Mouse (Mus musculus) hindbrain, embryonic 12.5 days (tissue): ENCODE measurements around the gene Cd72. TPM values are rescaled to one million over a fixed set of nuclear protein-coding genes. Genes with fewer than 3 reads are reported as not detected.

Experiments used
- polyA plus RNA-seq: library from polyadenylated mRNA; unstranded; fragments of >200 nt; fragmentation: Nextera tagmentation; extraction: Ambion mirVana; gene quantifications from 2 replicates; pipeline ENCODE4 v1.2.1, GENCODE M21; 2016

Cd72 gene
- polyA plus RNA-seq, 1 experiment from 2014 or later = 3.8 TPM

Other genes starting within 250 kb of the Cd72 start
- 0.18 and 0.34 TPM in 2 replicates for gene Atp8b5, start 187.5 kb downstream of the Cd72 start, polyA plus RNA-seq
- gene Rusc2, start 72.6 kb downstream of the Cd72 start, polyA plus RNA-seq = 55.0 and 68.9 TPM in 2 replicates
- gene Fam166b, start 25.5 kb downstream of the Cd72 start, polyA plus RNA-seq = 1.3 TPM in 1 of 2 replicates, not detected in the other
- gene Tesk1, start 12.7 kb downstream of the Cd72 start, polyA plus RNA-seq = 15.7 and 16.2 TPM in 2 replicates
- not detected in 2 replicates for gene Sit1, start 29.1 kb upstream of the Cd72 start, polyA plus RNA-seq
- 50.8 and 51.4 TPM in 2 replicates for gene Ccdc107, start 38.3 kb upstream of the Cd72 start, polyA plus RNA-seq
- gene Arhgef39, start 45.1 kb upstream of the Cd72 start, polyA plus RNA-seq = 22.6 and 26.8 TPM in 2 replicates
- gene Car9, start 52.3 kb upstream of the Cd72 start, polyA plus RNA-seq = 1.3 and 1.5 TPM in 2 replicates
- 59.3 and 105 TPM in 2 replicates for gene Tpm2, start 69.1 kb upstream of the Cd72 start, polyA plus RNA-seq
- 60.2 and 65.7 TPM in 2 replicates for gene Creb3, start 107.7 kb upstream of the Cd72 start, polyA plus RNA-seq
- gene Tln1, start 108.1 kb upstream of the Cd72 start, polyA plus RNA-seq = 70.5 and 71.7 TPM in 2 replicates
- gene Rgp1, start 124.1 kb upstream of the Cd72 start, polyA plus RNA-seq = 40.6 and 43.3 TPM in 2 replicates
- 46.5 and 48.7 TPM in 2 replicates for gene Gba2, start 124.2 kb upstream of the Cd72 start, polyA plus RNA-seq
- 2.4 and 4.0 TPM in 2 replicates for gene Msmp, start 129.9 kb upstream of the Cd72 start, polyA plus RNA-seq
- 30.7 and 31.8 TPM in 2 replicates for gene Npr2, start 177.3 kb upstream of the Cd72 start, polyA plus RNA-seq
- 7.1 and 7.2 TPM in 2 replicates for gene Spag8, start 199.0 kb upstream of the Cd72 start, polyA plus RNA-seq
- gene Hint2, start 201.8 kb upstream of the Cd72 start, polyA plus RNA-seq = 72.7 and 78.3 TPM in 2 replicates
- gene Tmem8b, start 214.3 kb upstream of the Cd72 start, polyA plus RNA-seq = 13.7 and 14.4 TPM in 2 replicates
- gene Fam221b, start 214.5 kb upstream of the Cd72 start, polyA plus RNA-seq = 3.1 and 3.8 TPM in 2 replicates
- not detected in 2 replicates for gene Olfr70, start 246.2 kb upstream of the Cd72 start, polyA plus RNA-seq